Mouse (Mus musculus): ENCODE measurements around the gene Rd3.
A peak's percentile ranks its signal among the peaks of the same experiment; 100 is the strongest.

Gene Rd3

GRCm38 (mm10) chr1:191963948-191964772 lies 13.0 kb upstream of the Rd3 start:
- DNase-seq (ENCODE audit: low read depth, low spot score), result no peak

- DNase-seq (ENCODE audit: low read depth, low spot score), result peak; percentile 56
Measured at GRCm38 (mm10) chr1:191964773-191965481, 12.2 kb upstream of the Rd3 start.

- DNase-seq (ENCODE audit: low read depth, low spot score), result no peak
Measured at GRCm38 (mm10) chr1:191969939-191970338, 7.2 kb upstream of the Rd3 start.

GRCm38 (mm10) chr1:191974509-191975405 lies 2.4 kb upstream of the Rd3 start:
- no peak for DNase-seq (ENCODE audit: low read depth, low spot score)

- no peak for DNase-seq (ENCODE audit: low read depth, low spot score)
Measured at GRCm38 (mm10) chr1:191981426-191982102, 4.4 kb downstream of the Rd3 start.

- no peak for DNase-seq (ENCODE audit: low read depth, low spot score)
Measured at GRCm38 (mm10) chr1:191986674-191987480, 9.7 kb downstream of the Rd3 start.

GRCm38 (mm10) chr1:191987481-191987769 lies 10.3 kb downstream of the Rd3 start:
- no peak for DNase-seq (ENCODE audit: low read depth, low spot score)

GRCm38 (mm10) chr1:191988646-191989045 lies 11.5 kb downstream of the Rd3 start:
- DNase-seq (ENCODE audit: low read depth, low spot score), result no peak

GRCm38 (mm10) chr1:191989060-191989459 lies 11.9 kb downstream of the Rd3 start:
- DNase-seq (ENCODE audit: low read depth, low spot score), result no peak

GRCm38 (mm10) chr1:191989994-191990393 lies 12.8 kb downstream of the Rd3 start:
- peak; percentile 93 for DNase-seq (ENCODE audit: low read depth, low spot score)

- DNase-seq (ENCODE audit: low read depth, low spot score), result no peak
Measured at GRCm38 (mm10) chr1:191992040-191992780, 15.0 kb downstream of the Rd3 start.

- DNase-seq (ENCODE audit: low read depth, low spot score), result no peak
Measured at GRCm38 (mm10) chr1:191994476-191994875, 17.3 kb downstream of the Rd3 start.

- DNase-seq (ENCODE audit: low read depth, low spot score), result no peak
Measured at GRCm38 (mm10) chr1:191995488-191995887, 18.3 kb downstream of the Rd3 start.

GRCm38 (mm10) chr1:191995916-191996315 lies 18.7 kb downstream of the Rd3 start:
- DNase-seq (ENCODE audit: low read depth, low spot score), result no peak

GRCm38 (mm10) chr1:191996621-191997185 lies 19.5 kb downstream of the Rd3 start:
- no peak for DNase-seq (ENCODE audit: low read depth, low spot score)

GRCm38 (mm10) chr1:191999022-191999421 lies 21.9 kb downstream of the Rd3 start:
- DNase-seq (ENCODE audit: low read depth, low spot score), result no peak

Data from brain, embryonic 18.5 days (tissue).